Mouse (Mus musculus) lung, adult 2 months (tissue): ENCODE data around the gene Pde10a. TPM values are rescaled to one million over a fixed set of nuclear protein-coding genes. Genes with fewer than 3 reads are reported as not detected.

Experiments used
- DNase-seq: peaks from one replicate; pipeline ENCODE4 v3.0.0; 2022
- H3K4me1 ChIP-seq: fragments of 200-500 bp; 2 replicates; pipeline ENCODE4 v1.6.1; 2011; ENCODE audit warnings: low read length; ENCODE audit not compliant: control insufficient read depth, insufficient read depth
- H3K4me3 ChIP-seq: fragments of 200-500 bp; replicated peaks from 2 replicates; pipeline ENCODE3; 2011; ENCODE audit warnings: low read depth, mild to moderate bottlenecking, control low read depth, low read length; ENCODE audit errors: extremely low read depth
- CTCF ChIP-seq: fragments of 200-500 bp; IDR thresholded peaks from 2 replicates; pipeline ENCODE4 v1.5.1; 2011; ENCODE audit warnings: mild to moderate bottlenecking, low read length, control low read depth; ENCODE audit not compliant: insufficient read depth
- POLR2A ChIP-seq: fragments of 200-500 bp; IDR thresholded peaks from 2 replicates; pipeline ENCODE4 v1.6.1; 2011; ENCODE audit warnings: low read depth, mild to moderate bottlenecking, control low read depth, low read length, borderline replicate concordance; ENCODE audit errors: extremely low read depth
- WGBS: fragments of 180-500 bp; shearing (Covaris S2); methylation state at CpG from one replicate; pipeline ENCODE4 v1.1.7; 2018; 5-methylcytosine and 5-hydroxymethylcytosine counted together
- polyA plus RNA-seq: library from polyadenylated mRNA; depleted of rRNA; stranded (reverse); fragments of >200 nt; gene quantifications from 2 replicates; pipeline ENCODE4 v1.2.3, GENCODE M21; 2012; rRNA removed

Gene Pde10a
- polyA plus RNA-seq, 1 experiment = 0.62 TPM

- no peak for DNase-seq
- no peak overlapping the region for H3K4me3 ChIP-seq
- TF ChIP-seq POLR2A (no peak), CTCF (no peak)
- no peaks in the 10 kb centered on the region for H3K4me1 ChIP-seq
- 65% methylated on average over 8 of the region's 8 CpGs for WGBS
Observed at GRCm38 (mm10) chr17:9035561-9036348, 510.6 kb downstream of the Pde10a start.

Other genes starting within 250 kb of the Pde10a start
- 68.3 and 103 TPM in 2 replicates for gene Mpc1, start 242.5 kb upstream of the Pde10a start, polyA plus RNA-seq
- 74.2 and 78.1 TPM in 2 replicates for gene Sft2d1, start 214.3 kb upstream of the Pde10a start, polyA plus RNA-seq
- 14.4 and 16.1 TPM in 2 replicates for gene Prr18, start 187.9 kb upstream of the Pde10a start, polyA plus RNA-seq
- 3.5 and 3.7 TPM in 2 replicates for gene T2, start 169.4 kb upstream of the Pde10a start, polyA plus RNA-seq
- 0.20 TPM in 2 replicates for gene T, start 90.9 kb upstream of the Pde10a start, polyA plus RNA-seq
- not detected in 2 replicates for gene Gm17087, start 41.6 kb downstream of the Pde10a start, polyA plus RNA-seq